Mouse (Mus musculus) ES-E14 (cell line): Measurements from ENCODE around the gene Pkn2.

ENCODE experiments used
- CHD2 ChIP-seq: IDR thresholded peaks from 2 replicates; pipeline ENCODE4 v1.6.1; 2014; ENCODE audit warnings: mild to moderate bottlenecking, low read depth, low read length, inconsistent platforms
- HCFC1 ChIP-seq: IDR thresholded peaks from 2 replicates; pipeline ENCODE4 v1.6.1; 2012; ENCODE audit warnings: low read length, inconsistent platforms, borderline replicate concordance; ENCODE audit not compliant: insufficient read depth
- MAFK ChIP-seq: IDR thresholded peaks from 2 replicates; pipeline ENCODE4 v1.6.1; 2014; ENCODE audit warnings: mild to moderate bottlenecking, low read depth, low read length, inconsistent platforms; ENCODE audit not compliant: insufficient read depth
- ZNF384 ChIP-seq: IDR thresholded peaks from 2 replicates; pipeline ENCODE4 v1.6.1; 2012; ENCODE audit warnings: low read depth, low read length, inconsistent platforms

DNA sequence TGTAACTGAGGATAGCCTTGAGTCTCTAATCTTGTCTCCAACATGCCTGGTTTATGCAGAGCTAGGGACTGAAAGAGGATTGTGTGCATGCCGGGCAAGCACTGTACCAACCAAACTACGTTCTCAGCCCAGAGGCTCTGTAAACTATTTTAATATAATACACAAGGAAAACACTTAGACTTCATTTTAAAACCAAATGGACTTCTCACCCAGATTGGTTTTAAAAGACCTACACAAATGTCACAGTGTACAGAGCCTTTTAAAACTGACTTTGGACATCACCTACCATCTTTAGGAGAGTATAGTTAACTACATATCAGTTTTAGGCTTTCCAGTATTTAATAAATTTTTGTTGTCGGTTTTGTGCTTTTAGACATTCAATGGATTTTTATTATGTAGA is 48.9 kb downstream of the Pkn2 start:
- TF ChIP-seq ZNF384 (no peak), HCFC1 (no peak), CHD2 (no peak), MAFK (no peak)
